Mouse (Mus musculus): ENCODE results near the gene Abcg1.

DNA sequence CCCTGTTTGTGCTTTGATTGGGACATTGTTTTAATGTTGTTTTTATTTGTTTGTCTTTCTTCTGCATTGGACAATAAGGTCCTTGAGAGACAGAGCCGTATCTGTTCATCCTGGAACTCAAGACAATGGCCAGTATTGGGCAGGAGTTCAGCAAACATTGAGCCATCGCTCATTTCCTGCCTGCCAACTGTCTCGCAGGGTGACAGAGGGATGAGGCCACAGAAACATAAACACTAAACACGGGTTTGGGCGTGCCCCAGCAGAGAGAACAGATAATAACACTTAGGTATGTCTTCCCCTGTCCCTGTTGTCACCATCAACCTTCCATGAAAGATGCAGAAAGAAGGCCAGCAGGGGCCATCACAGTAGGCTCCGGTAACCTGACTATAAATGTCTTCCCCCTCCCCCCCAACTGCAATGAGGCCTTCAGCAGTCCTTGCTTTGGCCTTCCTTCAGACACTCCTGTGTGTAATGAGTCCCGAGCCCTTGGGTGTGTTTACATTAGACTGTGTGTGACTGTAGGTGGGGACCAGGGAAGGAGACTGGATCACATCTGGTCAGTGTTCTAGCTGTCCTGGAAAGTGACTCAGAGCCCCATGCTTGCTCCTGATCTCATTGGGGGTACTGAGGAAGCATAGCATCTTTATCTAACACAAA lies 33.2 kb upstream of the Abcg1 start:
- TF ChIP-seq POLR2A (IDR thresholded peaks at IDR 0.05; ENCODE audit: low read depth, low read length), result no peak
- TF ChIP-seq CTCF (conservative IDR thresholded peaks at IDR 0.05 in 1 of 2, IDR thresholded peaks at IDR 0.05 in 1 of 2; ENCODE audit: low read depth in 2 of 2, low read length in 2 of 2), result no peak
- no peak for TF ChIP-seq USF1 (IDR thresholded peaks at IDR 0.05; ENCODE audit: low read depth, low read length)
- no peak for TF ChIP-seq POLR2AphosphoS2 (IDR thresholded peaks at IDR 0.05; ENCODE audit: low read depth, low read length)
- no peak for TF ChIP-seq HCFC1 (IDR thresholded peaks at IDR 0.05; ENCODE audit: low read depth, low read length)
- no peak for TF ChIP-seq MAZ (IDR thresholded peaks at IDR 0.05; ENCODE audit: low read depth, low read length)
- TF ChIP-seq E2F4 (IDR thresholded peaks at IDR 0.05; ENCODE audit: insufficient replicate concordance, low read depth, low read length), result no peak
- no peak for TF ChIP-seq TCF12 (IDR thresholded peaks at IDR 0.05; ENCODE audit: low read depth, low read length)

All from CH12.LX (cell line).